Mouse (Mus musculus) sigmoid colon, adult 10 weeks (tissue): ENCODE results near the gene Gfod1. TPM values are rescaled to one million over a fixed set of nuclear protein-coding genes. Genes with fewer than 3 reads are reported as not detected.

ENCODE experiments used
- polyA plus RNA-seq: library from polyadenylated mRNA; stranded (reverse); fragments of 350-450 nt; fragmentation: Illumina TruSeq; extraction: RNeasy Lipid Tissue Mini Kit (QIAGEN cat#74804); gene quantifications from one replicate; pipeline ENCODE4 v1.2.3, GENCODE M21; 2014; ENCODE audit warnings: low read depth, low replicate concordance

Gfod1 gene
- 2.8 TPM for polyA plus RNA-seq

DNA sequence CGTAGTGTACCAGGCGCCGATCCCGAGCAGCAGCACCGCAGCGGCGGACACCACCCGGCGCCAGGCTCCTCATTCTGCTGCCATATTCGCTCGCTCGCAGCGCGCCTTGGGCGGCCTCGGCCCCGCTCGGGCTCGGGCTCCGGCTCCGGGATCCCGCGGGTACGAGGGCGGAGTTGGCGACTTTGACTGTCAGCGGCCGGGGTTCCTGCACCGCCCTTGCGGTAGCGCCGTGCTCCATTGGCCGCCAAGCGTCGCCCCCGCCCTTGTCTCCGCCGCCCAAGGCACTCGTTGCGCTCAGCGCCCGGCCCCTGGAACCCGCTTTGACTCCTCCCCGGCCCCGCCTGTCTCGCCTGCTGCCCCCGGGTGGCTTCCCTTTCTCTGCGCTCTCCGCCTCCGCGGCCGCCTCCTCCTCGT, at the start of gene Gfod1:
Gene Gfod1, minus strand, starts transcription at position 155 of the 414 bp plus-strand sequence.

DNA sequence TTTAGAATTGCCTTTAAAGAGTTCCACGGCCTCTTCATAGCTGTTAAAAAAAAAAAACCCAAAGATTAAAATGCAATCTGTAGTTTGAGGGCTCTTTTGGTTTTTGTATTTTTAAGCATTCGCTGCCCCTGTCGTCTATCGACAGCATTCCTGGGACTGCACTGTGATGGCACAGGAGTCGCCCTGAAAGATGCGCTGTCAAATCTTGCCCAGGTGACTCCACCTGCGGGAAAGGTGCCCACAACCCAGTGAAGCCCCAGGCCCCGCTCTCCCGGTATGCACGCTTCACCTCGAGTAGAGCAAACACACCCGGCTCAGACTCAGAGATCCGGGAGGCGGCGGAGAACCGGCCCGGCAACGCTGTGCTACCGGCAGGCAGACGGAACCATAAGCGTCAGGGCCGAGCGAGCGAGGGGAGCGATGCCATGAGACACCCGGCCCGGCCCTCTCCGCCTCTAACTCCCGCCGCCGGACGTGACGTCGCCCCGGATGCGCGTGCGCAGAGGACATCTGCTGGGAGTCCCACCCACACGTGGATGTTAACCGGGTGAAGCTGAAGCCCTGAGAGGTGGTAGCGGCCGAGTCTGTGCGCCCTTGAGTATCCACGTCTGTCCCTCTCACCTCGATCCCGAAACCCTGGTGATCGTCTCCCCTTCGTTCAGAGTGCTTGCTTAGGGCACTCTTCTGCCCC, 132.8 kb downstream of the Gfod1 start, which contains the start of gene Tbc1d7:
Gene Tbc1d7, minus strand, starts transcription at position 482 of the 691 bp plus-strand sequence.

Other genes starting within 250 kb of the Gfod1 start
- gene Tbc1d7, start 132.7 kb downstream of the Gfod1 start, polyA plus RNA-seq = 3.5 TPM
- gene Sirt5, start 61.3 kb upstream of the Gfod1 start, polyA plus RNA-seq = 11.2 TPM
- 312 TPM for gene Nol7, start 94.2 kb upstream of the Gfod1 start, polyA plus RNA-seq
- 117 TPM for gene Ranbp9, start 177.1 kb upstream of the Gfod1 start, polyA plus RNA-seq